ENCODE assay signal across 10 mouse cellular contexts in genomic region chr12:40498928-40499626, GRCm38 (mm10). TPM values are rescaled to one million over a fixed set of nuclear protein-coding genes. Genes with fewer than 3 reads are reported as not detected.
DNase-seq lines count a peak whose midpoint lies in the region; TF ChIP-seq lines count a peak whose summit lies in the region.
"Had no signal": no experiment of that assay in that cellular context is flagged by ENCODE, and none has a peak within 500 bp of the region (broad histone marks: within the 10 kb centered on the region; RNA-seq: fewer than 3 reads in every experiment).

No protein-coding gene starts in this region.

- peaks cover 13% of the 10 kb centered on the region for H3K4me1 ChIP-seq in embryonic fibroblast, embryonic 13.5 days (ENCODE audit: control insufficient read depth, insufficient read depth, low read length)

- peak; percentile 60 for DNase-seq in layer of hippocampus, adult 11-12 months (ENCODE audit: low spot score)
- no peak for DNase-seq in layer of hippocampus, adult 9-10 months (ENCODE audit: low spot score)
- DNase-seq in adrenal gland, postnatal 14 days, result peak; percentile 75
- peak; percentile 16 for DNase-seq in heart, postnatal 25 days (ENCODE audit: low spot score)
- peak; percentile 36 for DNase-seq in left cerebral cortex, adult 11 months (ENCODE audit: low spot score)
- no peak for DNase-seq in urinary bladder, adult 18-20 months (ENCODE audit: low spot score in 2 of 2)
- DNase-seq in thymus, postnatal 25 days, result no peak

- peak overlapping the region; percentile 32 for H3K27ac ChIP-seq in embryonic fibroblast, embryonic 13.5 days (ENCODE audit: insufficient read depth, low read length)
- H3K27ac ChIP-seq: limb, embryonic 15.5 days had no signal

- intact Hi-C loops in heart, postnatal 25 days (cut with DNase I), result loop anchor here (1.0 kb wide), 1 partner anchor 242 kb away; no protein-coding TSS in a partner anchor

- no peak overlapping the region for H3K4me3 ChIP-seq in embryonic fibroblast, embryonic 13.5 days (ENCODE audit: insufficient read depth, low read length)
- H3K4me3 ChIP-seq: erythroblast, embryonic 14.5 days; limb, embryonic 15.5 days had no signal

- TF ChIP-seq POLR2A in embryonic fibroblast, embryonic 13.5 days (IDR thresholded peaks at IDR 0.05; ENCODE audit: low read depth, low read length), result no peak

- no peak for TF ChIP-seq CTCF in embryonic fibroblast, embryonic 13.5 days (IDR thresholded peaks at IDR 0.05; ENCODE audit: borderline replicate concordance, insufficient read depth, low read length)

RNA-seq across cellular contexts. Expression of gene Dock4, which starts 53.3 kb away (rescaled TPM):
- 19.7 and 19.9 TPM in 2 replicates for total RNA-seq in adrenal gland, postnatal 14 days (2021)
- polyA plus RNA-seq in embryonic fibroblast, embryonic 13.5 days (2011; ENCODE audit: insufficient read length, low read depth, missing spikeins), result 12.0 and 12.7 TPM in 2 replicates
- total RNA-seq in heart, postnatal 25 days (2021), result 10 to 100 TPM; 11.7 to 12.9 TPM

RNA-seq across cellular contexts. Expression of gene Zfp277, which starts 53.4 kb away (rescaled TPM):
- total RNA-seq in adrenal gland, postnatal 14 days (2021), result 15.4 and 18.0 TPM in 2 replicates
- 15.4 and 22.6 TPM in 2 replicates for polyA plus RNA-seq in embryonic fibroblast, embryonic 13.5 days (2011; ENCODE audit: insufficient read length, low read depth, missing spikeins)
- total RNA-seq in heart, postnatal 25 days (2021), result 10 to 100 TPM; 11.0 to 11.7 TPM

Comparison
In these comparisons a context has a peak if more than half of its experiments do, and no peak if none do; other contexts are left out.
1. DNase-seq: peak in layer of hippocampus, adult 11-12 months (single experiment), adrenal gland, postnatal 14 days (single experiment), heart, postnatal 25 days (single experiment) and left cerebral cortex, adult 11 months (single experiment); none in layer of hippocampus, adult 9-10 months (single experiment), urinary bladder, adult 18-20 months (0 of 2) and thymus, postnatal 25 days (single experiment).